Mouse (Mus musculus) forebrain, postnatal 0 days (tissue): ENCODE data around the gene Btg3. TPM values are rescaled to one million over a fixed set of nuclear protein-coding genes. Genes with fewer than 3 reads are reported as not detected.

Source experiments
- ATAC-seq: fragments of 200-750 bp; cut with Nextera tagmentation; 2 replicates; pipeline ENCODE4 v1.8.0; 2017; ENCODE audit warnings: mild to moderate bottlenecking, moderate library complexity
- DNase-seq: peaks from one replicate; pipeline ENCODE4 v3.0.0-alpha.2; 2015
- H3K27ac ChIP-seq: fragments of 300-500 bp; sonication (generic); 2 replicates; pipeline ENCODE4 v1.5.1; 2014; ENCODE audit warnings: low read depth, mild to moderate bottlenecking, antibody characterized with exemption, low read length, moderate library complexity, mixed read lengths
- H3K27me3 ChIP-seq: fragments of 300-500 bp; sonication (generic); 2 replicates; pipeline ENCODE4 v1.6.1; 2014; ENCODE audit warnings: mild to moderate bottlenecking, low read length, mixed read lengths; ENCODE audit not compliant: insufficient read depth
- H3K36me3 ChIP-seq: fragments of 300-500 bp; sonication (generic); 2 replicates; pipeline ENCODE4 v1.6.1; 2014; ENCODE audit warnings: mild to moderate bottlenecking, moderate library complexity; ENCODE audit not compliant: insufficient read depth
- H3K4me1 ChIP-seq: fragments of 300-500 bp; sonication (generic); 2 replicates; pipeline ENCODE4 v1.6.1; 2014; ENCODE audit warnings: antibody characterized with exemption; ENCODE audit not compliant: insufficient read depth
- H3K4me2 ChIP-seq: fragments of 300-500 bp; sonication (generic); 2 replicates; pipeline ENCODE4 v1.6.1; 2014; ENCODE audit warnings: low read depth, mild to moderate bottlenecking, moderate library complexity
- H3K4me3 ChIP-seq: fragments of 300-500 bp; sonication (generic); 2 replicates; pipeline ENCODE4 v1.5.1; 2014; ENCODE audit warnings: low read depth, low read length, mixed read lengths
- H3K9ac ChIP-seq: fragments of 300-500 bp; sonication (generic); 2 replicates; pipeline ENCODE4 v1.6.1; 2014; ENCODE audit warnings: mild to moderate bottlenecking
- H3K9me3 ChIP-seq: fragments of 300-500 bp; sonication (generic); 2 replicates; pipeline ENCODE4 v1.6.1; 2016; ENCODE audit warnings: low read length
- CTCF ChIP-seq: sonication (generic); IDR thresholded peaks from 2 replicates; pipeline ENCODE4 v1.5.1; 2016; ENCODE audit warnings: antibody characterized with exemption, control low read depth, low read depth
- WGBS: fragments of 180-500 bp; shearing (Covaris S2); extraction: QIAGEN DNeasy Blood & Tissue Kit; methylation state at CpG from one replicate; pipeline ENCODE4 v1.1.7; 2014; 5-methylcytosine and 5-hydroxymethylcytosine counted together
- polyA plus RNA-seq: library from polyadenylated mRNA; unstranded; fragments of >200 nt; fragmentation: Nextera tagmentation; extraction: Ambion mirVana; gene quantifications from 2 replicates; pipeline ENCODE4 v1.2.1, GENCODE M21; 2015
- total RNA-seq: library from RNA; depleted of rRNA; stranded (reverse); fragments of >200 nt; gene quantifications from 2 replicates; pipeline ENCODE4 v1.2.3, GENCODE M21; 2014

Btg3 gene
- total and polyA plus RNA-seq, 2 experiments from 2014 or later = 9.8 to 20.2 TPM

GRCm38 (mm10) chr16:78314026-78314425, 63.0 kb downstream of the Btg3 start:
- 13% methylated on average over 6 of the region's 6 CpGs for WGBS
- peak overlapping the region; percentile 5; the same call in 1 of the 2 replicates for H3K4me3 ChIP-seq
- ATAC-seq = no peak

GRCm38 (mm10) chr16:78313135-78313887, 63.7 kb downstream of the Btg3 start:
- Histone ChIP-seq H3K4me3 (no peak overlapping the region), H3K9ac (no peak overlapping the region), H3K27ac (no peak overlapping the region; the same call in 1 of the 2 replicates), H3K36me3 (0 out of 2 replicates have a peak, but pooled peaks cover 3% of the 10 kb centered on the region), H3K27me3 (no peaks in the 10 kb centered on the region), H3K9me3 (no peaks in the 10 kb centered on the region), H3K4me1 (peaks cover 10% of the 10 kb centered on the region; the same call in 1 of the 2 replicates), H3K4me2 (peak overlapping the region; percentile 37)
- DNase-seq = peak; percentile 52
- ATAC-seq = peak; percentile 28; the same call in 1 of the 2 replicates
- TF ChIP-seq CTCF = no peak
- 10% methylated on average over 16 of the region's 16 CpGs for WGBS

More at GRCm38 (mm10) chr16:78314026-78314425, 63.0 kb downstream of the Btg3 start:
- Histone ChIP-seq H3K4me2 (peak overlapping the region; percentile 37), H3K9ac (no peak overlapping the region), H3K27me3 (no peaks in the 10 kb centered on the region), H3K9me3 (no peaks in the 10 kb centered on the region), H3K36me3 (0 out of 2 replicates have a peak, but pooled peaks cover 3% of the 10 kb centered on the region), H3K27ac (no peak overlapping the region), H3K4me1 (peaks cover 10% of the 10 kb centered on the region; the same call in 1 of the 2 replicates)
- DNase-seq = peak; percentile 9
- no peak for TF ChIP-seq CTCF

GRCm38 (mm10) chr16:78309258-78309657, 67.7 kb downstream of the Btg3 start:
- Histone ChIP-seq H3K4me2 (no peak overlapping the region), H3K27ac (no peak overlapping the region), H3K4me3 (no peak overlapping the region), H3K4me1 (peaks cover 10% of the 10 kb centered on the region; the same call in 1 of the 2 replicates), H3K27me3 (no peaks in the 10 kb centered on the region), H3K9ac (no peak overlapping the region), H3K9me3 (no peaks in the 10 kb centered on the region), H3K36me3 (peaks cover 3% of the 10 kb centered on the region; the same call in 1 of the 2 replicates)
- ATAC-seq (no peak), DNase-seq (no peak)
- WGBS = 88% methylated on average over 6 of the region's 6 CpGs
- no peak for TF ChIP-seq CTCF

GRCm38 (mm10) chr16:78307476-78308192, 69.4 kb downstream of the Btg3 start:
- no peaks in the 10 kb centered on the region for H3K9me3 ChIP-seq
- H3K27me3 ChIP-seq = no peaks in the 10 kb centered on the region
- WGBS = 96% methylated on average over 16 of the region's 16 CpGs
- H3K4me3 ChIP-seq = no peak overlapping the region
- H3K9ac ChIP-seq = no peak overlapping the region
- H3K27ac ChIP-seq = no peak overlapping the region
- ATAC-seq (no peak), DNase-seq (no peak)
- peaks cover 3% of the 10 kb centered on the region; the same call in 1 of the 2 replicates for H3K36me3 ChIP-seq
- H3K4me2 ChIP-seq = no peak overlapping the region
- no peak for TF ChIP-seq CTCF
- peaks cover 11% of the 10 kb centered on the region; the same call in 1 of the 2 replicates for H3K4me1 ChIP-seq

- H3K4me3 ChIP-seq = no peak overlapping the region
- WGBS = 84% methylated on average over 8 of the region's 8 CpGs
- ATAC-seq (no peak), DNase-seq (no peak)
- no peaks in the 10 kb centered on the region for H3K27me3 ChIP-seq
- peaks cover 3% of the 10 kb centered on the region; the same call in 1 of the 2 replicates for H3K36me3 ChIP-seq
- H3K9ac ChIP-seq = no peak overlapping the region
- no peaks in the 10 kb centered on the region for H3K9me3 ChIP-seq
- TF ChIP-seq CTCF = no peak
- peaks cover 11% of the 10 kb centered on the region; the same call in 1 of the 2 replicates for H3K4me1 ChIP-seq
- H3K27ac ChIP-seq = no peak overlapping the region
- no peak overlapping the region for H3K4me2 ChIP-seq
Observed at GRCm38 (mm10) chr16:78306606-78307005, 70.4 kb downstream of the Btg3 start.

GRCm38 (mm10) chr16:78305606-78306100, 71.3 kb downstream of the Btg3 start:
- no peak for TF ChIP-seq CTCF

More at GRCm38 (mm10) chr16:78305606-78306100, 71.3 kb downstream of the Btg3 start:
- 86% methylated on average over 12 of the region's 12 CpGs for WGBS
- H3K27me3 ChIP-seq = no peaks in the 10 kb centered on the region
- H3K9ac ChIP-seq = no peak overlapping the region
- no peak overlapping the region for H3K4me3 ChIP-seq
- peaks cover 11% of the 10 kb centered on the region; the same call in 1 of the 2 replicates for H3K4me1 ChIP-seq
- no peak overlapping the region for H3K4me2 ChIP-seq
- no peak overlapping the region for H3K27ac ChIP-seq
- no peaks in the 10 kb centered on the region for H3K9me3 ChIP-seq
- ATAC-seq = no peak
- no peak for DNase-seq
- H3K36me3 ChIP-seq = peaks cover 3% of the 10 kb centered on the region; the same call in 1 of the 2 replicates
